Mouse (Mus musculus) liver, postnatal 0 days (tissue): ENCODE results near the gene Cdcp2. TPM values are rescaled to one million over a fixed set of nuclear protein-coding genes. Genes with fewer than 3 reads are reported as not detected.
"Not testable (repeated sequence)": the region's sequence is repeated elsewhere in the genome, so short reads cannot be mapped to it uniquely, and the experiment has no call there.

Source experiments
- ATAC-seq: fragments of 200-750 bp; cut with Nextera tagmentation; 2 replicates; pipeline ENCODE4 v1.8.0; 2017; ENCODE audit warnings: mild to moderate bottlenecking, moderate library complexity
- DNase-seq: peaks from one replicate; pipeline ENCODE4 v3.0.0-alpha.2; 2016
- H3K27ac ChIP-seq: fragments of 300-500 bp; sonication (generic); 2 replicates; pipeline ENCODE4 v1.5.1; 2014; ENCODE audit warnings: antibody characterized with exemption, moderate library complexity, mild to moderate bottlenecking, low read depth
- H3K27me3 ChIP-seq: fragments of 300-500 bp; sonication (generic); 2 replicates; pipeline ENCODE4 v1.6.1; 2014; ENCODE audit warnings: low read length, control low read depth, mixed read lengths; ENCODE audit not compliant: insufficient read depth
- H3K36me3 ChIP-seq: fragments of 300-500 bp; sonication (generic); replicated peaks from 2 replicates; pipeline ENCODE4 v1.6.1; 2014; ENCODE audit warnings: mild to moderate bottlenecking, control low read depth, low read length, moderate library complexity, mixed read lengths; ENCODE audit not compliant: insufficient read depth
- H3K4me1 ChIP-seq: fragments of 300-500 bp; sonication (generic); 2 replicates; pipeline ENCODE4 v1.6.1; 2014; ENCODE audit warnings: antibody characterized with exemption, mild to moderate bottlenecking, control low read depth; ENCODE audit not compliant: insufficient read depth
- H3K4me2 ChIP-seq: fragments of 300-500 bp; sonication (generic); 2 replicates; pipeline ENCODE4 v1.6.1; 2014; ENCODE audit warnings: low read depth, mild to moderate bottlenecking, low read length, moderate library complexity, mixed read lengths
- H3K4me3 ChIP-seq: fragments of 300-500 bp; sonication (generic); 2 replicates; pipeline ENCODE4 v1.5.1; 2014; ENCODE audit warnings: low read depth, low read length
- H3K9ac ChIP-seq: fragments of 300-500 bp; sonication (generic); replicated peaks from 2 replicates; pipeline ENCODE4 v1.6.1; 2014; ENCODE audit warnings: mild to moderate bottlenecking, moderate library complexity
- H3K9me3 ChIP-seq: fragments of 300-500 bp; sonication (generic); 2 replicates; pipeline ENCODE4 v1.6.1; 2016; ENCODE audit warnings: mild to moderate bottlenecking, control low read depth, low read length, mixed read lengths
- CTCF ChIP-seq: sonication (generic); IDR thresholded peaks from 2 replicates; pipeline ENCODE4 v1.5.1; 2016; ENCODE audit warnings: antibody characterized with exemption, low read depth
- EP300 ChIP-seq: IDR thresholded peaks from 2 replicates; pipeline ENCODE4 v1.6.1; 2016; ENCODE audit warnings: antibody characterized with exemption, low read depth, mild to moderate bottlenecking
- WGBS: fragments of 180-500 bp; shearing (Covaris S2); extraction: QIAGEN DNeasy Blood & Tissue Kit; methylation state at CpG from one replicate; pipeline ENCODE4 v1.1.7; 2014; ENCODE audit not compliant: insufficient replicate concordance; 5-methylcytosine and 5-hydroxymethylcytosine counted together
- polyA plus RNA-seq: library from polyadenylated mRNA; unstranded; fragments of >200 nt; fragmentation: Nextera tagmentation; extraction: Ambion mirVana; gene quantifications from 2 replicates; pipeline ENCODE4 v1.2.1, GENCODE M21; 2015

The Cdcp2 gene
- polyA plus RNA-seq, 1 experiment from 2014 or later = not detected

DNA sequence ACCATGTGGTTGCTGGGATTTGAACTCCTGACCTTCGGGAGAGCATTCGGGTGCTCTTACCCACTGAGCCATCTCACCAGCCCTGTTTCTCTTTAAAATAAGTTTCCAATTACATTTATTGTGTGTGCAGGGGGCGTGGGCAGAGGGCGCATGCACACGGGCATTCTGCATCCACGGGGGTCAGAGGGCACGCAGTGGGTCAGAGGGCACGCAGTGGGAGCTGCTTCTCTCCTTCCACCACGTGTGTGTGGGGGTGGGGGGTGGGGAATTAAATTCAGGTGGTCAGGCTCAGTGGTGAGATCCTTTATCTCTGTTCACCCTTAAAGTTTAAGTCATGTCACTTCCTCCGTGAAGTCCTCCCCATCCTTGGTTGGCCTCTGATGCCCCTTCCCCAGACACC lies 1.7 kb downstream of the Cdcp2 start:
- no peak for ATAC-seq
- no peak overlapping the region for H3K4me2 ChIP-seq
- H3K36me3 ChIP-seq = no peaks in the 10 kb centered on the region
- no peak overlapping the region for H3K4me3 ChIP-seq
- H3K9me3 ChIP-seq = no peaks in the 10 kb centered on the region
- WGBS = 77% methylated on average over 10 of the region's 10 CpGs
- no peak overlapping the region for H3K27ac ChIP-seq
- H3K9ac ChIP-seq = no peak overlapping the region
- 0 out of 2 replicates have a peak, but pooled peaks cover 2% of the 10 kb centered on the region for H3K4me1 ChIP-seq
- no peak for DNase-seq
- no peaks in the 10 kb centered on the region for H3K27me3 ChIP-seq
- TF ChIP-seq EP300 (no peak), CTCF (no peak)

DNA sequence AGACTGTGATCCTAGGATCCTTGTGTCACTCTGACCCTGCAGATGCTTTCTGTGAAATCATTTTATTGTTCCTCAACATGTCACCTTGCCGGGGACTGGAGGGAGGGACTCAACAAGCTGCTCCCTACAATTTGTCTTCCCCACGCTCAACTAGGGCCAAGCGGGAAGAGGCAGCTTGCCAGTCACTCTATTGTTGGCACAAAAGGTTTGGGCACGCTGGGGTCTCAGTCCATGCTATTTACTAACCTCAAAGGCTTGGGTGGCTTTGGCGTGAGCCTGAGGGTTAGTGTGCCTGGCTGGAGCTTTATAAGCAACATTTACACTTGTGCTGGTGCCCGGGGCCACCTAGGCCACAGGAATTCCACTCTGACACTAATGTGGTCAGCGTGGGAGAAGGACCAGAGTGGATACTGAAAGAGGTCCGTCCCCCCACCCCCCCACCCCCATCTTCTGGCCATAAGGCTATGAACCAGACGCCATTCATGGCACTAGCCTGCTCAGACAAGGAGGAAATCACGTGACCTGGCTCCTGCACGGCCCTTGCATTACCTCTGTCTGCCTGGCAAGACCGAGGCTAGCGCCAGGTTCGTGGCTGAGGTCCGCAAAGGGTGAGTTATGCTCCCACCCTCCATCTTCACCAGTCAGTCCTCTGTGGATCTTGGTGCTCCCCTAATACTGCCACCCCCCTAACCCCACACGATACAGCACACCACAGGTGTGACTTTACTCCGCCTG lies 2.3 kb downstream of the Cdcp2 start:
- H3K4me3 ChIP-seq = no peak overlapping the region
- H3K36me3 ChIP-seq = no peaks in the 10 kb centered on the region
- ATAC-seq (no peak), DNase-seq (no peak)
- H3K4me2 ChIP-seq = no peak overlapping the region
- no peak overlapping the region for H3K27ac ChIP-seq
- H3K9me3 ChIP-seq = no peaks in the 10 kb centered on the region
- TF ChIP-seq EP300 (no peak), CTCF (no peak)
- H3K4me1 ChIP-seq = 0 out of 2 replicates have a peak, but pooled peaks cover 2% of the 10 kb centered on the region
- 67% methylated on average over 17 of the region's 17 CpGs for WGBS
- H3K27me3 ChIP-seq = no peaks in the 10 kb centered on the region
- no peak overlapping the region for H3K9ac ChIP-seq

DNA sequence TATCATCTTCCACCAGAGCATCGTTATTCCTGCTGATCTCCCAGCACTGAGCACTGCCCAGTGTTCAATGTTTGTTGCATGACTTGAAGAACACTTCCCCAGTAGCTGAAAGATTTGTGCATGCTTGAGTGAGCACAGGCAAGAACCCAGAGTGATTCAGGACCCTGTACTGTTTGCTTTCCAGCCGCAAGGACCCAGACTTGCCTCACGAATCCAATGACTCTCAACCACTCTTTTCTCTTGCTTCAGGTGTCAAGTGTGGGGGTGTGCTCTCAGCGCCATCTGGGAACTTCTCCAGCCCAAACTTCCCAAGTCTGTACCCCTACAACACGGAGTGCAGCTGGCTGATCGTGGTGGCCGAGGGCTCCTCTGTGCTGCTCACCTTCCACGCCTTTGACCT lies 5.5 kb downstream of the Cdcp2 start:
- no peaks in the 10 kb centered on the region for H3K4me1 ChIP-seq
- ATAC-seq (no peak), DNase-seq (no peak)
- no peak overlapping the region for H3K9ac ChIP-seq
- no peaks in the 10 kb centered on the region for H3K36me3 ChIP-seq
- H3K27me3 ChIP-seq = no peaks in the 10 kb centered on the region
- TF ChIP-seq EP300 (no peak), CTCF (no peak)
- H3K4me2 ChIP-seq = no peak overlapping the region
- H3K27ac ChIP-seq = no peak overlapping the region
- no peaks in the 10 kb centered on the region for H3K9me3 ChIP-seq
- no peak overlapping the region for H3K4me3 ChIP-seq
- 66% methylated on average over 8 of the region's 8 CpGs for WGBS

DNA sequence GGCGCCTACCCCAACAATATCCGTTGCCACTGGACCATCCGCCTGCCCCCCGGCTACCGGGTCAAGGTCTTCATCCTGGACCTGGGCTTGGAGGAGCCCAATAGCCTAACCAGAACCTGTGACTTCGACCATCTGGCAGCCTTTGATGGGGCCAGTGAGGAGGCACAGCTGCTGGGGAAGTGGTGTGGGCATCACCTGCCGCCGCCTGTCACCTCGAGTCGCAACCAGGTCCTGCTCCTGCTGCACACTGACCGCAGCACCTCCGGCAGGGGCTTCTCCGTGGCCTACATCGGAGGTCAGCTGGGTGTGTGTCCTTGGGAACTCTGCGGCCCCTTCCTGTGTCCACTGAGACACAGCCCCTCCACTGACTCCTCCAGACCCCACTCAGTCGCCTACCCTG lies 10.1 kb downstream of the Cdcp2 start:
- DNase-seq (no peak), ATAC-seq (no peak)
- no peak for TF ChIP-seq CTCF
- no peaks in the 10 kb centered on the region for H3K36me3 ChIP-seq
- H3K4me2 ChIP-seq = no peak overlapping the region
- WGBS = 86% methylated on average over 16 of the region's 16 CpGs
- H3K9ac ChIP-seq = no peak overlapping the region
- H3K27me3 ChIP-seq = no peaks in the 10 kb centered on the region
- H3K27ac ChIP-seq = no peak overlapping the region
- no peaks in the 10 kb centered on the region for H3K9me3 ChIP-seq
- no peak overlapping the region for H3K4me3 ChIP-seq
- no peaks in the 10 kb centered on the region for H3K4me1 ChIP-seq

DNA sequence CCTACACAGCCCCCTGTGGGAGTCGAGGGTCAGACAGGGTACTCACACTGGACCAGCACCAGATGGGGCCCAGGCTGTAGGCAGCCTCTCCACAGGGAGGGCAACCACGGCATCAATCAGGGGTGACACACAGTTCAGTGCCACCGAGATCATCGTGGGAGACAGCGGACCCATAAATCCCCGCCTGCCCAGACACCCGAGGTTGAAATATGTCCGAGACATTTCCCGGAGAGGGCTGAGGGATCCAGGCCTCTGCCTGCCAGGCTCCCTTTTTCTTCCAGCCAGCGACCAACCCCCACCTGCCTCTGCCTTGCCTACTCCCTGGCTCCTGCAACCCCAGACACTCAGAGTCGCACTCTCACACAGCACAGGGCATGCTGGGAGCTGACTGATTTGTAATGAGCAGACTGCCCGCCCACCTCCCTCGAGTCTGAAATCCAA lies 11.6 kb downstream of the Cdcp2 start:
- no peak overlapping the region for H3K4me2 ChIP-seq

DNA sequence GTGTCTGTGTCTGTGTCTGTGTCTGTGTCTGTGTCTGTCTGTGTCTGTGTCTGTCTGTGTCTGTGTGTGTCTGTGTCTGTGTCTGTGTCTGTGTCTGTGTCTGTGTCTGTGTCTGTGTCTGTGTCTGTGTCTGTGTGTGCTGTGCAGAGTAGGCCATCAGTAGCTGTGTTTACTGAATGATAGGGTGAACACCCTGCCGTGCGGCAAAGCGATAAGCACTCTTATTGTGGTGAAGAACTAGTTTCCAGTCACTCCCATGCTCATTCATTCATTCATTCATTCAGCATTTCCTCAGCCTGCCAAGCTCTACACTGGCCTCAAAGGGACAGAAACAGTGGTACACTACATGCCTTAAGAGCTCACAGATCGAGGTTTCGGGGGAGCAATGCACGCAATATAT lies 12.5 kb downstream of the Cdcp2 start:
- not testable (repeated sequence) for H3K9me3 ChIP-seq, H3K27me3 ChIP-seq, H3K27ac ChIP-seq, ATAC-seq, DNase-seq, H3K4me2 ChIP-seq, H3K36me3 ChIP-seq, H3K4me1 ChIP-seq, H3K4me3 ChIP-seq, H3K9ac ChIP-seq
- 88% methylated on average over 6 of the region's 6 CpGs for WGBS

More for the DNA sequence above, 11.6 kb downstream of the Cdcp2 start:
- H3K27ac ChIP-seq = no peak overlapping the region
- DNase-seq = no peak
- no peak overlapping the region for H3K9ac ChIP-seq
- WGBS = 62% methylated on average over 13 of the region's 13 CpGs
- H3K4me1 ChIP-seq = no peaks in the 10 kb centered on the region
- no peaks in the 10 kb centered on the region for H3K27me3 ChIP-seq
- no peaks in the 10 kb centered on the region for H3K9me3 ChIP-seq
- no peak for ATAC-seq
- H3K36me3 ChIP-seq = no peaks in the 10 kb centered on the region
- no peak overlapping the region for H3K4me3 ChIP-seq
- TF ChIP-seq CTCF (no peak), EP300 (no peak)

DNA sequence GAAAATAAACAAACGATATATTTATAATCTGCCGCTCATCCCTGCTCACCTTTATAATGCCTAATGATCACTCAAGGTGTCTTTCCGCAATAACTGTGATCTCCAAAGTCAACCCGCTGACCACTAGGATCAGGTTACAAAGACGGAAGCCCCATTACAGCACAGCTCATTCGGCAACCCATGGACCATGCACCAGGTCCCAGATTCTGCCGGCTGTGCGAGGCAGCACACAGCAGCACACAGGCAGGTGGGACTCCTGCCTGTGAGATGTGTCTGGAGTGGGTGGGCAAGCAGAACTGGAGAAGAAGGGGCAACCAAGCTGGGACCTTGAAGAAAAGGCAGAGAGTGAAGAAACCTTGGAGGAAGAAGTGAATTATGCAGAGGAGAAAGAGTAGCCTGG lies 17.6 kb downstream of the Cdcp2 start:
- 53% methylated on average over 8 of the region's 8 CpGs for WGBS
- ATAC-seq = no peak

More for the DNA sequence above, 17.6 kb downstream of the Cdcp2 start:
- H3K9ac ChIP-seq = no peak overlapping the region
- no peaks in the 10 kb centered on the region for H3K9me3 ChIP-seq
- H3K4me2 ChIP-seq = no peak overlapping the region
- H3K4me3 ChIP-seq = no peak overlapping the region
- no peak overlapping the region for H3K27ac ChIP-seq
- H3K36me3 ChIP-seq = no peaks in the 10 kb centered on the region
- TF ChIP-seq CTCF (no peak), EP300 (no peak)
- H3K27me3 ChIP-seq = no peaks in the 10 kb centered on the region
- no peak for DNase-seq
- H3K4me1 ChIP-seq = no peaks in the 10 kb centered on the region
